Mouse (Mus musculus): ENCODE results near the gene Fam173a. TPM values are rescaled to one million over a fixed set of nuclear protein-coding genes. Genes with fewer than 3 reads are reported as not detected.

Gene Fam173a
- polyA plus RNA-seq, 1 experiment from 2014 or later, result 116 TPM

DNA sequence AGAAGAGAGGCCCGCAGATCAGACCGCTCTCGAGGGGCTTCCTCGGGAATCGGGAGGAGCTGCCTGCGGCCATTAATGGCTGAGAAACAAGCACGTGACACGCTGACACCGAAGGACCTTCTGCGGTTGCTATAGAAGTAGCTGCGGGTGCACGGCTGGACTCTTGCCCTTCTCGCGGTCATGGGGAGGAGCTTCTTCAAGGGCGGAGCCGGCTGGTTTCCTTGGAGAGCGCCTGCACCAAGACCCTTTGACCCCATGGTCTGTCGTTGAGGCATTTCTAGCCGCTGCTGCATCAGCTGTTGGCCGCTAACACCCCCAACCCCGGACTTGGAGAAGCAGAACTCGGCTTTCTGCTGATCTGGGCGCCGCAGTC, 40.6 kb upstream of the Fam173a start, which contains the start of gene Stub1:
Gene Stub1, minus strand, starts transcription at position 114 of the 373 bp plus-strand sequence.
- TF ChIP-seq CTCF (IDR thresholded peaks at IDR 0.05), result no peak
- TF ChIP-seq EP300 (IDR thresholded peaks at IDR 0.05), result no peak
- WGBS, result 4% methylated on average over 24 of the region's 24 CpGs

DNA sequence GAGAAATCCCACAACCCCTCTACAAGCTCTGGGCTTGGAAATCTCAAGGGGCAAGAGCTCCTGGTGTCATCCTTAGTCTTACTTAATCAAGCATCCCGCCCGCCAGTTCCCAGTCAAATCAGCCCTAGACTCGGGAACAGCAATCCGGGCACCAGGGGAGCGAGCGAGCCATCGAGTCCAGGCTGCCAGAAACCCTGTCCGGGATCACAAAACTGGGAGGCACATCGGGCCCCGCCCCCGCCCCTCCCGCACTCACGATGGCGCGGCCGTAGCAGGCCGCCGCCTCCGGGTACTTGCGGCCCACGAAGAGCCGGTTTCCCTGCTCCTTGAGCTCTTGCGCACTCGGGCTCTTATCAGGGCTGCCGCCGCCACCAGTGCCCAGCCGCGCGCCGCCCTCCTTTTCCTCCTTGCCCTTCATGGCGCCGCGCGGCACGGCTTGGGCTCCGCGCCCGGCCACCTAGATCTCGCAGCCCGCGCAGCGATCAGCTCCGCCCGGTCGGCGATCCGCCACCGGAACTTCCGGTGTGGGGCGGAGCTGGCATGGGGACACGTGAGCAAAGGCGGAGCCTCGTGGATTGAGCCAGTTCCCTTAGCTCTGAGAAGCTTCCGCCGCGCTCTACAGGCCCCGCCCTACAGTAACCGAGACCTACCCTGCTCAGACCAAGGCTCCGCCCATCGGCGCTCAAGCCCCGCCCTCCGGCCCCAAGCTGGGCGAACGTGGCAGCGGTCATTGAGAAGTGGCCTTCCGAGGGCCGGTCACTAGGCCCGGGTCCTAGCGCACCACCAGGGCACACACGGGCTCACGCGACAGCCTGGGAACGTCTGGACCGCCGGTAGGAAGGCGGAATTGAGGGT, 40.0 kb upstream of the Fam173a start:
- Histone ChIP-seq H3K4me3 (ENCODE audit: low read depth, low read length) (peak overlapping the region; percentile 55), H3K9ac (replicated peaks; ENCODE audit: low read depth) (peak overlapping the region; percentile 66), H3K4me2 (replicated peaks; ENCODE audit: low read depth, low read length) (peak overlapping the region; percentile 84), H3K9me3 (ENCODE audit: low read length) (no peaks in the 10 kb centered on the region), H3K27me3 (replicated peaks; ENCODE audit: insufficient read depth, low read length) (no peaks in the 10 kb centered on the region), H3K36me3 (ENCODE audit: insufficient read depth, low read length) (0 out of 2 replicates have a peak, but pooled peaks cover 5% of the 10 kb centered on the region), H3K27ac (ENCODE audit: low read length) (peak overlapping the region; percentile 98), H3K4me1 (ENCODE audit: insufficient read depth, low read depth, low read length) (peaks cover 45% of the 10 kb centered on the region)
- ATAC-seq, result peak; percentile 94
- 1% methylated on average over 72 of the region's 77 CpGs for WGBS
- DNase-seq (ENCODE audit: low spot score), result peak; percentile 100
- no peak for TF ChIP-seq EP300 (IDR thresholded peaks at IDR 0.05)
- TF ChIP-seq CTCF (IDR thresholded peaks at IDR 0.05), result peak; percentile 23; the same call in 1 of the 2 replicates

More for the DNA sequence above, 40.6 kb upstream of the Fam173a start, which contains the start of gene Stub1:
- Histone ChIP-seq H3K27me3 (replicated peaks; ENCODE audit: insufficient read depth, low read length) (no peaks in the 10 kb centered on the region), H3K9me3 (ENCODE audit: low read length) (no peaks in the 10 kb centered on the region), H3K4me2 (replicated peaks; ENCODE audit: low read depth, low read length) (peak within 1 kb of the TSS; percentile 84), H3K27ac (ENCODE audit: low read length) (peak within 1 kb of the TSS; percentile 98), H3K9ac (replicated peaks; ENCODE audit: low read depth) (peak within 1 kb of the TSS; percentile 66), H3K36me3 (ENCODE audit: insufficient read depth, low read length) (0 out of 2 replicates have a peak, but pooled peaks cover 5% of the 10 kb centered on the region), H3K4me1 (ENCODE audit: insufficient read depth, low read depth, low read length) (peaks cover 45% of the 10 kb centered on the region), H3K4me3 (ENCODE audit: low read depth, low read length) (peak within 1 kb of the TSS; percentile 55)
- ATAC-seq (peak; percentile 79), DNase-seq (ENCODE audit: low spot score) (peak; percentile 97)

DNA sequence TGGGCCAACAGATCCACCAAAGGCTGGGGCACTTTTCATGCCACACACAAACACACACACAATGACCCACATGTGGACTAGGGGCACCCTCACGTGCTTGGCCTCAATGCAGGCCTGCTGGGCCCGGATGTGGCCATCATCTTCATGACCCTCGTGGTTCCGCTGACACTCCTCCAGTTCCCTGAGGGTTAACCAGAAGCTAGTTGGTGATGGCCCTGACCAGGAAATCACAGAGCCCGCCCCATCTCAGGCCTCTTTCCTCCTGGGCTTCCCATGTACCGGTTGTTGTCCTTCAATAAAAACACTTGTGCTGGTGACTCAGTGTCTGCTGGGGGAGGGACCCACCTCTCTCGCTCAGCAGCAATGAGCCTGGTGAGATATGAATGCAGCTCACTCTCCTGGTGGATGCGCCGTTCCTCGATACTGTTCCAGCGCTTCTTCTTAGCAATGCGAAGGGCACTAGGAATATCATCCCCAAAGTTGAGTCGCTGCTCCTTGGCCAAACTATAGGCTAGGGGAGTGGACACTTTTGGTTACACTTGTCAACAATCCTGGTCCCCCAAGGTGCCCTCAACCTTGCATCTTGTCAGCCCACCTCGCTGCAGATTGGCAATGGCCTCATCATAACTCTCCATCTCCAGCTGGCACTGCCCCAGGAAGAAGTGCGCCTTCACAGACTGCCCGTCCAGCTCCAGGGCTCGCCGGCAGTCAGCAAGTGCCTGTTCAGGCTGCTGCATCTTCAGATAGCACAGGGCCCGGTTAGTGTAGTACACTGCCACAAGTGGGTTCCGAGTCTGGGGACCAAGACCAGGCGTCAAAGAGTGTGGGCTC, 39.0 kb upstream of the Fam173a start:
- TF ChIP-seq CTCF (IDR thresholded peaks at IDR 0.05) (no peak), EP300 (IDR thresholded peaks at IDR 0.05) (no peak)
- H3K27me3 ChIP-seq (replicated peaks; ENCODE audit: insufficient read depth, low read length), result no peaks in the 10 kb centered on the region
- peak overlapping the region; percentile 55 for H3K4me3 ChIP-seq (ENCODE audit: low read depth, low read length)
- peak overlapping the region; percentile 84 for H3K4me2 ChIP-seq (replicated peaks; ENCODE audit: low read depth, low read length)
- 44% methylated on average over 21 of the region's 21 CpGs for WGBS
- H3K9ac ChIP-seq (replicated peaks; ENCODE audit: low read depth), result peak overlapping the region; percentile 66
- no peaks in the 10 kb centered on the region for H3K9me3 ChIP-seq (ENCODE audit: low read length)
- H3K4me1 ChIP-seq (ENCODE audit: insufficient read depth, low read depth, low read length), result peaks cover 37% of the 10 kb centered on the region
- H3K36me3 ChIP-seq (ENCODE audit: insufficient read depth, low read length), result 0 out of 2 replicates have a peak, but pooled peaks cover 11% of the 10 kb centered on the region
- peak overlapping the region; percentile 82 for H3K27ac ChIP-seq (ENCODE audit: low read length)
- no peak for DNase-seq (ENCODE audit: low spot score)
- no peak for ATAC-seq

DNA sequence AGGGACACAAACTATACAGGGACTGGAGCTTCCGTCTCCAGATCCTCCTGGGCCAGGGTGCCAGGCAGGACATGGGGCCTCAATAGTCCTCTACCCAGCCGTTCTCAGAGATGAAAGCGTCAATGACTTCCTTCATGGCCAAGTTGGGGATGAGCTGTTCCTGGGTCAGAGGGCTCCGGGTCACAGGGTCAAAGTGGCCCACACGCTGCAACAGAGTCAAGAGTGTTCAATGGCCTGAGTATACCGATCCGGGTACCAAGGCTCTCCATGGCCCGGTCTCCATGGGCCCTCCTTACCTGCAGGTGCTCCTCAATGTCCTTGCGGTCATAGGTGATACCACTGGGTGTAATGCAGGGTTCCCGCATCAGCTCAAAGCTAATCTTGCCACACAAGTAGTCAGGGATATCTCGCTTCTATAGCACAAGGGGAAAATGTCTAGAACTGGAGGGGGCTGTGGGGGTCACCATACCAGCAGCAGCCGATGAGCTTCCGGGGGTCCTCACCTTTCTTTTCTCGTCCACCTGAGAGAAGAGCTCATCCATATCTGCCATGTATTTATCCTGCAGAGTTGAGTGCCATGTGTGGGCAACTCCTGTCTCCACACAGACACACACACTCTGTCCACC, 38.2 kb upstream of the Fam173a start:
- DNase-seq (ENCODE audit: low spot score) (no peak), ATAC-seq (no peak)
- 85% methylated on average over 14 of the region's 14 CpGs for WGBS
- H3K4me3 ChIP-seq (ENCODE audit: low read depth, low read length), result no peak overlapping the region
- H3K4me2 ChIP-seq (replicated peaks; ENCODE audit: low read depth, low read length), result no peak overlapping the region; the same call in 1 of the 2 replicates
- H3K36me3 ChIP-seq (ENCODE audit: insufficient read depth, low read length), result 0 out of 2 replicates have a peak, but pooled peaks cover 11% of the 10 kb centered on the region
- TF ChIP-seq EP300 (IDR thresholded peaks at IDR 0.05) (no peak), CTCF (IDR thresholded peaks at IDR 0.05) (no peak)
- no peaks in the 10 kb centered on the region for H3K9me3 ChIP-seq (ENCODE audit: low read length)
- H3K9ac ChIP-seq (replicated peaks; ENCODE audit: low read depth), result no peak overlapping the region
- H3K27me3 ChIP-seq (replicated peaks; ENCODE audit: insufficient read depth, low read length), result no peaks in the 10 kb centered on the region
- H3K27ac ChIP-seq (ENCODE audit: low read length), result no peak overlapping the region
- peaks cover 35% of the 10 kb centered on the region for H3K4me1 ChIP-seq (ENCODE audit: insufficient read depth, low read depth, low read length)

DNA sequence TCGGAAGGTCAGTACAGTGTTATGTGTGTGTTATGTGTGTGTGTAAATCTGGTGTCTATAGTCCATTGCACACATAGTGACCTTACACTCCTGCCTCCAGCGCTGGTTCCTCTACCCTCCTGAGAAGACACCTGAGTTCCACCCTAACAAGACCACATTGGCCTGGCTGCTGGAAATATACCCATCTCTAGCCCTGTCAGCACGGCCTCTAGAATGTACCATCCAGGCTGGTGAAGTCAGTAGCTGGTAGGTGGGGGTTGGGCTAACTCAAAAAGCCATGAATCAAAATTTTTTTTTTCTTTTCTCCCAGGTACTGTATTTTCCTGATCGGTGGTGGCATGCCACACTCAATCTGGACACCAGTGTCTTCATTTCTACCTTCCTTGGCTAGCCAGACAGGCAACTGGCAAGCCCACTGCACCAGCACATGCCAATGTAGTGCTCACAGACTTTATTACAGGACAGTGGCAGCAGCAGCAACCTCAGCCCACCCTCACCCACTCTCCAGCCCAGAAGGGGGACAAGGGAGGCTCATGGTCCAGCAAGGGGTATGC, 37.6 kb upstream of the Fam173a start:
- Histone ChIP-seq H3K4me1 (ENCODE audit: insufficient read depth, low read depth, low read length) (peaks cover 35% of the 10 kb centered on the region), H3K9me3 (ENCODE audit: low read length) (no peaks in the 10 kb centered on the region), H3K4me3 (ENCODE audit: low read depth, low read length) (no peak overlapping the region), H3K36me3 (ENCODE audit: insufficient read depth, low read length) (0 out of 2 replicates have a peak, but pooled peaks cover 11% of the 10 kb centered on the region), H3K27ac (ENCODE audit: low read length) (no peak overlapping the region), H3K4me2 (replicated peaks; ENCODE audit: low read depth, low read length) (0 out of 2 replicates have a peak overlapping the region, but pooled peaks have one; percentile 85), H3K27me3 (replicated peaks; ENCODE audit: insufficient read depth, low read length) (no peaks in the 10 kb centered on the region), H3K9ac (replicated peaks; ENCODE audit: low read depth) (no peak overlapping the region)
- ATAC-seq, result no peak
- DNase-seq (ENCODE audit: low spot score), result no peak
- TF ChIP-seq CTCF (IDR thresholded peaks at IDR 0.05) (no peak), EP300 (IDR thresholded peaks at IDR 0.05) (no peak)
- WGBS, result 83% methylated on average over 4 of the region's 4 CpGs
